Mouse (Mus musculus): ENCODE measurements around the gene Mindy4. TPM values are rescaled to one million over a fixed set of nuclear protein-coding genes. Genes with fewer than 3 reads are reported as not detected.

Gene Mindy4
- total RNA-seq, 1 experiment from 2014 or later, result 6.0 TPM

- no peak for DNase-seq
Observed at GRCm38 (mm10) chr6:55207786-55208185, 4.6 kb downstream of the Mindy4 start.

- no peak for DNase-seq
Observed at GRCm38 (mm10) chr6:55210423-55211365, 7.5 kb downstream of the Mindy4 start.

- peak; percentile 22 for DNase-seq
Observed at GRCm38 (mm10) chr6:55214541-55214940, 11.4 kb downstream of the Mindy4 start.

GRCm38 (mm10) chr6:55218232-55218631 is 15.0 kb downstream of the Mindy4 start:
- no peak for DNase-seq

GRCm38 (mm10) chr6:55223986-55224385 is 20.8 kb downstream of the Mindy4 start:
- DNase-seq, result no peak

- DNase-seq, result no peak
Observed at GRCm38 (mm10) chr6:55230048-55230447, 26.9 kb downstream of the Mindy4 start.

GRCm38 (mm10) chr6:55232101-55232500 is 28.9 kb downstream of the Mindy4 start:
- no peak for DNase-seq

- no peak for DNase-seq
Observed at GRCm38 (mm10) chr6:55232524-55233264, 29.5 kb downstream of the Mindy4 start.

- no peak for DNase-seq
Observed at GRCm38 (mm10) chr6:55233326-55233725, 30.1 kb downstream of the Mindy4 start.

- DNase-seq, result no peak
Observed at GRCm38 (mm10) chr6:55234636-55235035, 31.5 kb downstream of the Mindy4 start.

- no peak for DNase-seq
Observed at GRCm38 (mm10) chr6:55235733-55236132, 32.5 kb downstream of the Mindy4 start.

GRCm38 (mm10) chr6:55239931-55240330 is 36.7 kb downstream of the Mindy4 start:
- no peak for DNase-seq

- no peak for DNase-seq
Observed at GRCm38 (mm10) chr6:55240591-55241260, 37.5 kb downstream of the Mindy4 start.

- no peak for DNase-seq
Observed at GRCm38 (mm10) chr6:55241479-55241878, 38.3 kb downstream of the Mindy4 start.

- DNase-seq, result no peak
Observed at GRCm38 (mm10) chr6:55245680-55246079, 42.5 kb downstream of the Mindy4 start.

GRCm38 (mm10) chr6:55246441-55246840 is 43.3 kb downstream of the Mindy4 start:
- no peak for DNase-seq

- no peak for DNase-seq
Observed at GRCm38 (mm10) chr6:55246911-55247438, 43.8 kb downstream of the Mindy4 start.

- no peak for DNase-seq
Observed at GRCm38 (mm10) chr6:55249263-55249662, 46.1 kb downstream of the Mindy4 start.

GRCm38 (mm10) chr6:55250809-55251208 is 47.6 kb downstream of the Mindy4 start:
- no peak for DNase-seq

GRCm38 (mm10) chr6:55251596-55251995 is 48.4 kb downstream of the Mindy4 start:
- no peak for DNase-seq

- DNase-seq, result no peak
Observed at GRCm38 (mm10) chr6:55252731-55253247, 49.6 kb downstream of the Mindy4 start.
